ENCODE assay signal across 9 mouse cellular contexts in the genomic region with DNA sequence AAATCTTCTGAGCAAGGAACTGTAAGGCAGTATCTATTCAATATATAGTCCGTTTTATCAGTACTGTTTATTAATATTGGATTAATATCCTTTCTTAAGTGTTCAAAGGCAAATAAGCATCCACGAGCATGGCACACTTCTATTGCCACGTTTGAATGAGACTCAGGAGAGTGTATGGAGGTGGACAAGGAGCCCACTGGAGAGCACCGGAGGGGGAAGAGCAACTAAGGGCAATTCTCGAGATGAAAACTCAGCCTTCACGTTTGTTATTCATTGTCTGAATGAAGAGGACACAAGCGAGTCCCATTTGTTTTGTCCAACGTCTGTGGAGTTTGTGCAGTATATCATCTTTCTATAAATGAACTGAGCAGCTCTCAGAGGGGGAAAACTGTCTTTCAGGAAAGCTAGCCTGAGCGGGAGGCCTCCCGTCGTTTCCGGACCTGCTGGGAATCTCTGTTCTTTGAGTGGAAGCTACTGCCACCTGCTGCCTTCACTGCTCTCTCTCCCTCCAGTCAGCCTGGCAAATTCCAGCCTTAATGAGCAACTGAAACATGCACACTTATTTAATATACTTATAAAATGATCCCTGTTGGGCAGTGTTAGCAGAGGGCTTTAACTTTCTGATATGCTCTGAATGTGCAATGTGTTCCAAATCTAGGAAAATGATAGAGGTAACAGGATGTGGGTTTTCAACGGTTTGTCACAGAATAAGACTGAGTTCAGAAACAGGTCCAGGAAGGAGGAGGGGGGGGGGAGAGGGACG. TPM values are rescaled to one million over a fixed set of nuclear protein-coding genes. Genes with fewer than 3 reads are reported as not detected.
DNase-seq lines count a peak whose midpoint lies in the region; ATAC-seq lines count a peak whose summit lies in the region.
"Had no signal": no experiment of that assay in that cellular context is flagged by ENCODE, and none has a peak within 500 bp of the region (broad histone marks: within the 10 kb centered on the region; RNA-seq: fewer than 3 reads in every experiment).

No protein-coding gene starts in this region.

- peaks cover 12% of the 10 kb centered on the region for H3K4me1 ChIP-seq in forebrain, embryonic 10.5 days
- H3K4me1 ChIP-seq in liver, embryonic 16.5 days (ENCODE audit: control insufficient read depth, low read depth, low read length): peaks cover 2% of the 10 kb centered on the region; the same call in 1 of the 2 replicates

- 0 out of 2 replicates have a peak overlapping the region, but pooled peaks have one; percentile 6 for H3K4me2 ChIP-seq in liver, embryonic 16.5 days (ENCODE audit: low read depth, low read length)

- H3K36me3 ChIP-seq in forebrain, embryonic 10.5 days (replicated peaks): no peaks in the 10 kb centered on the region
- H3K36me3 ChIP-seq in liver, embryonic 16.5 days (ENCODE audit: control insufficient read depth, insufficient read depth): no peaks in the 10 kb centered on the region

- no peaks in the 10 kb centered on the region for H3K27me3 ChIP-seq in forebrain, embryonic 10.5 days (ENCODE audit: poor library complexity, severe bottlenecking)
- H3K27me3 ChIP-seq in liver, embryonic 16.5 days (ENCODE audit: control insufficient read depth, insufficient read depth, low read depth, low read length): no peaks in the 10 kb centered on the region

- 20% methylated on average over 14 of the region's 14 CpGs for WGBS in forebrain, embryonic 10.5 days
- WGBS in liver, embryonic 16.5 days (ENCODE audit: insufficient replicate concordance): 8% methylated on average over 14 of the region's 14 CpGs

- intact Hi-C loops in heart, postnatal 10 days (cut with DNase I): loop anchor here (1.0 to 5.0 kb wide), 4 partner anchors 99 to 370 kb away; a partner anchor contains a TSS

- DNase-seq in 3T3-L1 (ENCODE audit: low read depth, low spot score): peak; percentile 70
- peak; percentile 80 to 92 for DNase-seq in adrenal gland, adult (ENCODE audit: inconsistent age in 2 of 2, low spot score in 1 of 2)
- peak; percentile 30 for DNase-seq in forebrain, embryonic 10.5 days (ENCODE audit: extremely low spot score, low spot score)
- DNase-seq in heart, postnatal 10 days: peak; percentile 67 to 76
- peak; percentile 71 to 73 for DNase-seq in kidney, postnatal 25 days
- peak; percentile 34 for DNase-seq in ovary, postnatal 14 days (ENCODE audit: low spot score)
- peak; percentile 48 for DNase-seq in yolk sac, embryonic 10.5 days (ENCODE audit: low spot score)

- no peak overlapping the region for H3K9ac ChIP-seq in liver, embryonic 16.5 days (ENCODE audit: low read depth, low read length)

- H3K9me3 ChIP-seq in forebrain, embryonic 10.5 days: no peaks in the 10 kb centered on the region
- H3K9me3 ChIP-seq in liver, embryonic 16.5 days (replicated peaks; ENCODE audit: control insufficient read depth, low read length): no peaks in the 10 kb centered on the region

- ATAC-seq in liver, embryonic 16.5 days (ENCODE audit: low read depth): 0 out of 2 replicates have a peak, but pooled peaks have one; percentile 25

- no peak overlapping the region for H3K4me3 ChIP-seq in forebrain, embryonic 10.5 days
- H3K4me3 ChIP-seq in liver, embryonic 16.5 days (ENCODE audit: low read depth, low read length): no peak overlapping the region
- H3K4me3 ChIP-seq: myocyte had no signal

- no peak overlapping the region for H3K27ac ChIP-seq in forebrain, embryonic 10.5 days
- H3K27ac ChIP-seq in liver, embryonic 16.5 days (ENCODE audit: low read length): no peak overlapping the region

RNA-seq across cellular contexts. Expression of a gene that starts 26.3 kb away (rescaled TPM):
- polyA plus RNA-seq in forebrain, embryonic 10.5 days (2016; fragmentation: Nextera tagmentation; extraction: Ambion mirVana): 0.71 and 0.78 TPM in 2 replicates
- 1 to 10 TPM; 1.5 to 2.4 TPM for total RNA-seq in heart, postnatal 10 days (2021)
- polyA plus RNA-seq in liver, embryonic 16.5 days (2015; fragmentation: Nextera tagmentation; extraction: Ambion mirVana): 0.09 TPM in 1 of 2 replicates, not detected in the other
- polyA plus RNA-seq: myocyte had no signal

Comparison
In these comparisons a context has a peak if more than half of its experiments do, and no peak if none do; other contexts are left out.
1. DNase-seq: peak in every context shown above with its lines; median percentile 86 in adrenal gland, adult; 72 in kidney, postnatal 25 days; 72 in heart, postnatal 10 days; 70 in 3T3-L1; 48 in yolk sac, embryonic 10.5 days; 34 in ovary, postnatal 14 days; 30 in forebrain, embryonic 10.5 days.